Mouse (Mus musculus) erythroblast, embryonic 14.5 days (primary cell): ENCODE results near the gene Dyrk1a. TPM values are rescaled to one million over a fixed set of nuclear protein-coding genes. Genes with fewer than 3 reads are reported as not detected.

Source experiments
- H3K27me3 ChIP-seq: 2 replicates; pipeline ENCODE4 v1.6.1; 2012; ENCODE audit warnings: inconsistent platforms; ENCODE audit not compliant: control insufficient read depth
- H3K36me3 ChIP-seq: 2 replicates; pipeline ENCODE4 v1.6.1; 2012; ENCODE audit warnings: mild to moderate bottlenecking, inconsistent platforms; ENCODE audit not compliant: control insufficient read depth
- H3K4me1 ChIP-seq: 2 replicates; pipeline ENCODE4 v1.6.1; 2012; ENCODE audit warnings: inconsistent platforms; ENCODE audit not compliant: control insufficient read depth
- H3K4me3 ChIP-seq: replicated peaks from 2 replicates; pipeline ENCODE3; 2012; ENCODE audit warnings: moderate library complexity, mild to moderate bottlenecking, inconsistent platforms
- H3K9me3 ChIP-seq: 2 replicates; pipeline ENCODE4 v1.6.1; 2012; ENCODE audit warnings: low read length, inconsistent platforms, mixed read lengths; ENCODE audit not compliant: control insufficient read depth
- GATA1 ChIP-seq: IDR thresholded peaks from 2 replicates; pipeline ENCODE4 v1.6.1; 2012; ENCODE audit warnings: low read length, inconsistent platforms, mixed read lengths
- TAL1 ChIP-seq: IDR thresholded peaks from 3 replicates; pipeline ENCODE4 v1.6.1; 2012; ENCODE audit warnings: low read length, inconsistent platforms, mixed read lengths
- polyA plus RNA-seq: library from polyadenylated mRNA; stranded (reverse); fragments of >175 nt; gene quantifications from 2 replicates; pipeline ENCODE4 v1.2.3, GENCODE M21; 2012

Dyrk1a gene
- polyA plus RNA-seq, 1 experiment, result 2.2 TPM

DNA sequence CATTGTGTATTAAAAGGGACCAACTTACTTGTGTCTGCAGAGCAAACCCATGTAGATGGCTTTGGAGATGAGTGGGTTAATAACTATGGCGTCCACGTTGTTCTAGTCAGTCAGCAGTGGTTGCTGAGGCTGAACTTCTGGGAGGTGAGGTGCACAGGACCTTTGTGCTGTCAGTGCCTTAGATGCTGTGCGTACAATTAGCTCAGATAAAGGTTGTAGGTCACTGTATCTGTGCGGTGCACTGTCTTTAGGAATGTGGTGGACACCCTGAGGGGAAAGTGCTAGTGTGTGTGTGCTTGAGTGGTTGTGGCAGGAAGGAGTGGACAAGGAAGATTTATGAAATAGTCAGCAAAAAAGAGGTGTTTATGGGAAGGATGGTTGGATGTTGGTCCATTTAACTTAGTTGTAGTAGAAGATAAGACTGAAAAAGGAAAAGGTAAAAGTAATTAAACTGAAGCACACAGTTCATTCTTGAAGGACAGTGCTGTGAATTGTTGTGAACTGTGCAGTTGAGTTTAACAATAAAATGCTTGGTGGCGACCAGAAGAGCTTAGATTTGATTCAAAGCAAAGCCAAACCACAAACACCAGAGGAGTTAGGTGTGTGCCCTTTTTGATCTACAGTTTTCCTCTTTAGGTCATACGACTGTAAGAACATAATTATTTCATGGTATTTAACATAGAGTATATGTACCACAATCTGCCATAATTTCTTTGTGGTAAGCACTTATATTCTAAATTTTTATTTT, 30.3 kb downstream of the Dyrk1a start:
- TF ChIP-seq TAL1 (no peak), GATA1 (no peak)
- no peaks in the 10 kb centered on the region for H3K27me3 ChIP-seq
- no peak overlapping the region for H3K4me3 ChIP-seq
- peaks cover 11% of the 10 kb centered on the region for H3K36me3 ChIP-seq
- peaks cover 51% of the 10 kb centered on the region for H3K4me1 ChIP-seq
- H3K9me3 ChIP-seq, result no peaks in the 10 kb centered on the region

DNA sequence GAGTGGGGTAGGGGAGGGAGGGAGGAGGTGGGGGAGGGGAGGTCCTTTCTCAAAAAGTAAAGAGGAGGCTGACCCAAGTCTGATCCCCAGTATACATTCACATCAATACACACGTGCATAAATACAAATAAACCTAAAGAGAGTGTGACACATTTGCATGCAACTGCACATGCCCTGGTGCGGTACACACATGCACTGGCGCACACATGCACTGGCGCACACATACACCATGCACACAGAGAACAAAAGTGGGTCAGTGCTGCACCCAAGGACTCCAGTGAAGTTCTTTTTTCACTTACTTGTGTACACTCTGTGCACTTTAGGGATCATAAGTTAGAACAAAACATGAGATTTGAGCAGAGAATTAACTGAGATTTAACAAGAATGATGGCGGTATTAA, 31.3 kb downstream of the Dyrk1a start:
- no peak for TF ChIP-seq GATA1
- no peak for TF ChIP-seq TAL1
- Histone ChIP-seq H3K9me3 (no peaks in the 10 kb centered on the region), H3K27me3 (no peaks in the 10 kb centered on the region), H3K4me3 (no peak overlapping the region), H3K36me3 (peaks cover 8% of the 10 kb centered on the region), H3K4me1 (peaks cover 50% of the 10 kb centered on the region)

DNA sequence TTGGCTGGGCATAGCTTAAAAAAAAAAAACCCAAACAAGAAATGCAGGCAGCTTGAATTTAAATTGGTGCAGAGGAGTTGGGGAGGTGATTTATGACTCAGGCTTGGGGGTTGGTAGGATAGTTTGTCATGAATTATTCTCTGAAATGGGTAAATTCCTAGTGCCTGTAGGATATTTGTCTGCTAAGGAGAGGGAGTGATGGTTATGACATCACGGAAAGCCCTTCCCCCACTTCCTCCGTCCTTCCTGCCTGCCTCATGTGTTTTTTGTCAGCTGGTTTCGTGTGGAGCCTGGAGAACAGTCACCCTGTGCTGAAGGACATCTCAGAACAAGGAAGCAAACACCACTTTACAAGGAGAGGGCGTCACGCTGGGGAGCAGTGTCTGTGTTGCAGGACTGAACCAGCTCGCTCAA, 31.7 kb downstream of the Dyrk1a start:
- TF ChIP-seq GATA1 (no peak), TAL1 (no peak)
- H3K36me3 ChIP-seq, result peaks cover 8% of the 10 kb centered on the region
- peaks cover 50% of the 10 kb centered on the region for H3K4me1 ChIP-seq
- no peaks in the 10 kb centered on the region for H3K9me3 ChIP-seq
- no peaks in the 10 kb centered on the region for H3K27me3 ChIP-seq
- no peak overlapping the region for H3K4me3 ChIP-seq

- Histone ChIP-seq H3K27me3 (no peaks in the 10 kb centered on the region), H3K36me3 (peaks cover 8% of the 10 kb centered on the region), H3K4me3 (no peak overlapping the region), H3K4me1 (peaks cover 47% of the 10 kb centered on the region), H3K9me3 (no peaks in the 10 kb centered on the region)
- no peak for TF ChIP-seq GATA1
- no peak for TF ChIP-seq TAL1
Measured at GRCm38 (mm10) chr16:94602188-94602587, 32.4 kb downstream of the Dyrk1a start.

DNA sequence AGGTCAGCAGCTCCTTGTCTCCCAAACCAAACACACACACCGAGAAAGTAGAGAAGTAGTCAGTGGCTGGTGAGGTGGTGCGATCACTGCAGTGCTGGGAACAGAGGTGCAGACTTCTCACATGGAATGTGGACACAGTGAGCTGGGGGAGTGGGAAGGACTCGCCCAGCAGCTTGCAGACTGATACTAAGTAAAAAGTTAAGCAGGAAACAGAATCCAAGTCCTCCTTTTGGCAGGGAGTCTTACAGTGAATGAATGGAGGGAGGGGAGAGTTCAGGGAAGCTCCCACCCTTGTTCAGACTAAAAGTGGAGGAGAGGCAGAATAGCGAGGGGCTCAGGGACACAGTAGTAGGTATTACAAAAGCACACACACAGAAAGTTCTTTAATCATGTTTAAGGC, 32.9 kb downstream of the Dyrk1a start:
- Histone ChIP-seq H3K4me1 (peaks cover 47% of the 10 kb centered on the region), H3K4me3 (no peak overlapping the region), H3K27me3 (no peaks in the 10 kb centered on the region), H3K36me3 (peaks cover 8% of the 10 kb centered on the region), H3K9me3 (no peaks in the 10 kb centered on the region)
- TF ChIP-seq GATA1 (no peak), TAL1 (no peak)

- Histone ChIP-seq H3K4me3 (no peak overlapping the region), H3K27me3 (no peaks in the 10 kb centered on the region), H3K4me1 (peaks cover 27% of the 10 kb centered on the region), H3K36me3 (peaks cover 9% of the 10 kb centered on the region), H3K9me3 (no peaks in the 10 kb centered on the region)
- TF ChIP-seq GATA1 (no peak), TAL1 (no peak)
Measured at GRCm38 (mm10) chr16:94606169-94606568, 36.4 kb downstream of the Dyrk1a start.

DNA sequence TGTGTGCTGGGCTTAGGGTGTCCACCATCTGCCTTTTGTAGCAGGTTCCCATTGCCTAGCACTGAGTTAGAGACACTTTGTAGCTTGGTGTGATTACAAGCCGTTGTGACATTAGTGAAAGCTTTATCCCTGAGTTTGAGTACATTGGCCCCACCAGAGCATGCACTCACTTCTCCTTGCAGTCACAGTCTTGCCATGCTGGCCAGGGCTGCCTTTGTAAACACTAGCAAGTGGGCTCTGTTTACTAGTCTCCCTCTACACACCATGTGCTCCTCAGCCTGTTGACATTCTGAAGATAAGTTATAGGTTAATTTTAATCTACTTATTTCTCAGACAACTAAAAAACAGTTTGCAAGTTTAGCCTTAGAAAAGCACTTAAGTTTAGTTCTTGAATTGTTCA, 37.7 kb downstream of the Dyrk1a start:
- TF ChIP-seq TAL1 (no peak), GATA1 (no peak)
- Histone ChIP-seq H3K4me3 (no peak overlapping the region), H3K4me1 (peaks cover 18% of the 10 kb centered on the region), H3K27me3 (no peaks in the 10 kb centered on the region), H3K36me3 (peaks cover 16% of the 10 kb centered on the region), H3K9me3 (no peaks in the 10 kb centered on the region)

DNA sequence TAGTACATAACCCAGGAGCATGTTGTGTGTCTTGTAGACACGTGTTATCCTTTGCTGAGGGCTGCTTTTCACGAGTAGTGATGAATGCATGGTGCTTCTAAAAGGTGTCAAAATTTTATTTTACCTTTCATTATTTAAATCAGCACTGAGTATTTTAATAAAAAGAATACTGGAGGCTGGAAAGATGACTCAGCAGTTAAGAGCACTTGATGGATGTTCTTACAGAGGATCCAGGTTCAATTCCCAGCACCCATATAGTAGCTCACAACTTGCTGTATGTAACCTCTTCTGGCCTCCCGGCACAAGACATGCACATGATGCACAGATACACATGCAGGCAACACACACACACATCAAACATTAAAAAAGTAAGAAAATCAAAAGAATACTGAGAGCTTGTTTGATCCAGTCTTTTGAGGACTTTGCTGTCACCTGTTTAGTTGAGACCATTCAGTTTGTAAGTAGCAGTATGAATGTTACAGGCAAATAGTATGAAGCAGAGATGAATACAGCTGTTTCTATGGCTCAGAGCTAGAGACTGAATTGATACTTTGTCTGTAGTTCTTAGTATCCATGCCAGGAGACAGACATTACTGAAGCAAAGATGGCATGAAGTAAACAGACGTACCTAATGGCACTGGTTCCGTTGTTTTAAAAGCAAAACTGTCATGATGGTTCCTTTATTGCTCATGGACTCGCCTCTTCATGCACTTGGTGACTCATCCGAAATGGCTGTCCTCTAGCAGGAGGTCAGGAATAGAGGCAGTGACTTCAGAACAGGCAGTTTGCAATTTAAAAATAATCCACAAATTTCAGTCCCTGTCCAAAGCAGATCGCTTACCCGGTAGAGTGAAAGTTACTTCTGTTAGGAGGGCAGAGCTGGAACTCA, 39.1 kb downstream of the Dyrk1a start:
- TF ChIP-seq TAL1 (no peak), GATA1 (no peak)
- H3K36me3 ChIP-seq, result peaks cover 27% of the 10 kb centered on the region
- no peak overlapping the region for H3K4me3 ChIP-seq
- H3K4me1 ChIP-seq, result peaks cover 8% of the 10 kb centered on the region
- no peaks in the 10 kb centered on the region for H3K9me3 ChIP-seq
- no peaks in the 10 kb centered on the region for H3K27me3 ChIP-seq

GRCm38 (mm10) chr16:94612573-94612972, 42.8 kb downstream of the Dyrk1a start:
- H3K36me3 ChIP-seq, result peaks cover 53% of the 10 kb centered on the region
- no peak overlapping the region for H3K4me3 ChIP-seq
- no peaks in the 10 kb centered on the region for H3K9me3 ChIP-seq
- H3K4me1 ChIP-seq, result peaks cover 4% of the 10 kb centered on the region
- TF ChIP-seq TAL1, result no peak
- no peak for TF ChIP-seq GATA1
- H3K27me3 ChIP-seq, result no peaks in the 10 kb centered on the region
